Mouse (Mus musculus) adrenal gland, adult 2 months (tissue): ENCODE results near the gene Ap5z1. TPM values are rescaled to one million over a fixed set of nuclear protein-coding genes. Genes with fewer than 3 reads are reported as not detected.

Source experiments
- DNase-seq: peaks from one replicate; pipeline ENCODE4 v3.0.0; 2021
- polyA plus RNA-seq: library from polyadenylated mRNA; depleted of rRNA; stranded (reverse); fragments of >200 nt; gene quantifications from 2 replicates; pipeline ENCODE4 v1.2.3, GENCODE M21; 2012; rRNA removed
- total RNA-seq, 2 experiments: library from RNA; stranded (reverse); gene quantifications; 2 replicates each; pipeline ENCODE4 v1.2.3; 2021

The Ap5z1 gene
- total and polyA plus RNA-seq, 3 experiments = 18.5 to 75.8 (median 22.7) TPM

DNA sequence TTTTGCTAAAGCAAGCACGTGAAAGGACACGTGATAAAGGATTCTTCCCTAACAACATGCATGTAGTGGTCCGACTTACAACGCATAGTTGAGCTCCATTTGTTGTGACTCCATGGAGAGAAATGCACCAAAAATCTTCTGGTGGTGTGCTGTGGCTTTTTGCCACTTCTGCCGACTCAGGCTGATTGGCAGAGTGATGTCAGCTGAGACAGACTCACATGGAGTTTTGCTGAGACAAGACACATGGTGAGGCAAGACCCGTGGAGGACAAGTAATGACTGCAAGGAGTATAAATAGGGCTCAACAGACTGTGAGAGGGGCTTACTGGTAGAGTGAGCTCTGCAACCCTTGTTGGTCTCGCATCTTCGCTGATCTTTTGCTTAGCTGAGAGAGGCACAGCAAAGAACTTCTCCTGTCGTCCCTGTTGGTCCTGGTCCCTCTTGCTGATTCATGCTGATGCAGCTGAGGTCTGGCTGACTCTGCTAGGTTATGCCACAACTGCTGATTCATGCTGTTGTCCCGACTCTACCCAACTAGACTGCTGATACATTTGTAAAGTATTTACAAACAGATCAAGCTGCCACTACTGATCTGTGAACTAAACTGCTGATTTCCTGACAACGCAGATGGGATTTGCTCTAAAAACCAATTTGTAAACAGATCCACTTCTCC, 57.6 kb downstream of the Ap5z1 start:
- DNase-seq = peak; percentile 74

DNA sequence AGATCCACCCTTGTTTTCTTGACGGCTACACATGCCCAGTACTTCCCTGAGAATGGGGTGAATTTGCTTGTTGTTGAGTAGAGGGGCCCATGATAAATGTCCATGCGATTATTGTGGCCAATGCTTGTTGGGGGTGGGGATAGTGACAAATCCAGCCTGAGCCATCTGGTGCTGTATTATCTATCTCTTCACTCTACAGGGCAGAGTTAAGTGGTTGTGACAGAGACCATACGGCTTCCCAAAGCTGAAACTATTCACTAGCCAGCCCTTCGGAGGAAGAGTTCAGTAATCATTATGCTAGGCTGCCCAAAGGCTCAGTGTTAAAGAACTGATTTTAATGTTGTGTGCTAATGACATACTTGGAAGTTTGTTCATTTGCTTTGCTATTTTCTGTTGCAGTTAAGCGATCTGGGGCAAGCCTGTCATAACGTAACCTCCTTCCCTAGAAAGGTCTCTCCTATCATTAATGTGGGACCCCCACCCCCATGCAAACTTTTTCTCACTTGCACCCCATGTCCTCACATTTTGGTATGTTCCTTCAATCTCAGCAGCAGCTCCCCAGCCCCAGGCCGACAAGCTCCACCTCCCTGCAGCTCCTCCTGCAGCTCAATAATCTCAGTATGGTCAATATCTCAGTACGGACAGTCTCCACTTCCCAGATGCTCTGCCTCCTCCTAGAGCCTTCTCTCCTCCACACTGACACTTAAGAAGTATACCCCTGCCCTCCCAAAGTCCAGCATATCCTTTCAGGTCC, 61.1 kb downstream of the Ap5z1 start:
- DNase-seq = no peak

Other genes with a start within 250 kb of the Ap5z1 start
- 10 to 100 TPM; 19.7 to 24.6 TPM for gene Foxk1, start 62.4 kb upstream of the Ap5z1 start, total RNA-seq
- gene Foxk1, start 62.4 kb upstream of the Ap5z1 start, polyA plus RNA-seq = 17.2 and 18.2 TPM in 2 replicates
- gene Papolb, start 66.1 kb downstream of the Ap5z1 start, total RNA-seq = under 1 TPM; 0.09 to 0.21 TPM
- 0.03 TPM in 1 of 2 replicates, not detected in the other for gene Papolb, start 66.1 kb downstream of the Ap5z1 start, polyA plus RNA-seq
- 1 to 10 TPM; 3.5 to 9.3 TPM for gene Radil, start 87.2 kb downstream of the Ap5z1 start, total RNA-seq
- 4.9 and 8.3 TPM in 2 replicates for gene Radil, start 87.2 kb downstream of the Ap5z1 start, polyA plus RNA-seq
- gene Mmd2, start 144.9 kb downstream of the Ap5z1 start, total RNA-seq = 10 to 100 TPM; 35.9 to 53.9 TPM
- gene Mmd2, start 144.9 kb downstream of the Ap5z1 start, polyA plus RNA-seq = 32.0 and 51.8 TPM in 2 replicates
- 100 to 1,000 TPM in 1 of 2 experiments, 10 to 100 TPM in 1; 90.9 to 108 TPM for gene Wipi2, start 163.8 kb downstream of the Ap5z1 start, total RNA-seq
- gene Wipi2, start 163.8 kb downstream of the Ap5z1 start, polyA plus RNA-seq = 58.0 and 63.5 TPM in 2 replicates
- gene Slc29a4, start 228.6 kb downstream of the Ap5z1 start, total RNA-seq = 10 to 100 TPM; 20.9 to 32.0 TPM
- 48.8 and 69.9 TPM in 2 replicates for gene Slc29a4, start 228.6 kb downstream of the Ap5z1 start, polyA plus RNA-seq